Mouse (Mus musculus) ovary, postnatal 14 days (tissue): ENCODE data around the gene Gm128.

Experiments
- DNase-seq: peaks from one replicate; pipeline ENCODE4 v3.0.0; 2022; ENCODE audit warnings: low spot score

Gene Gm128

DNA sequence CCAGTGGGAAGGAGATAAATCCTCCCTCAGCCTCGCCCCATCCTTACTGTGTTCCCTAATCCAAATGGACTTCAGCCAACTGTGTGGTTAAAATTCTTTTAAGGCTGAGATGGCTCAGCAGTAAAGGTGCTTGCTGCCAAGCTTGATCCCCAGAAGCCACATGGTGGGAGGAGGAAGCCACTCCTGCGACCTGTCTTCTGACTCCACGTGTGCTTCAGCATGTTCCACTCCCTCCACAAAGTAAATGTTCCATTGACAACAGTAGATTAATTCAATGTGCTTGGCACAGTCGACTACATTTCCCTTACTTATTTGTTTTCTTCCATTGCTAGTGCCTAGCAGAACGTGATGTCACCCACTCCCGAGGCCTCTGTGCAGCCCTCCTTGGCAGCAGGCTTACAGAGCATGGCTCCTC is 46.7 kb downstream of the Gm128 start:
- no peak for DNase-seq
